Mouse (Mus musculus) induced T-regulatory cell, adult 2 months (primary cell): ENCODE measurements at regions not wholly inside any gene's neighbourhood (a gene's known extent, or its start where the extent isn't known, plus 50 kb on each side); places are given as distances from the start of the nearest gene placed in this dataset.
"Not testable (repeated sequence)": the region's sequence is repeated elsewhere in the genome, so short reads cannot be mapped to it uniquely, and the experiment has no call there.

ENCODE experiments used
- DNase-seq: peaks from one replicate; pipeline ENCODE4 v3.0.0-alpha.2; 2012; ENCODE audit warnings: low read depth

- DNase-seq: no peak
Measured at GRCm38 (mm10) chrX:94785983-94786382, 61.6 kb downstream of the Zxdb start.

GRCm38 (mm10) chrX:94788331-94788920, 64.1 kb downstream of the Zxdb start:
- no peak for DNase-seq

- DNase-seq: not testable (repeated sequence)
Measured at GRCm38 (mm10) chrX:94796845-94797244, 72.5 kb downstream of the Zxdb start.

GRCm38 (mm10) chrX:94797348-94798182, 73.2 kb downstream of the Zxdb start:
- not testable (repeated sequence) for DNase-seq

- DNase-seq: not testable (repeated sequence)
Measured at GRCm38 (mm10) chrX:94798183-94798619, 73.8 kb downstream of the Zxdb start.

- not testable (repeated sequence) for DNase-seq
Measured at GRCm38 (mm10) chrX:94812760-94813159, 88.4 kb downstream of the Zxdb start.

- DNase-seq: not testable (repeated sequence)
Measured at GRCm38 (mm10) chrX:94827524-94827923, 103.2 kb downstream of the Zxdb start.

GRCm38 (mm10) chrX:94844110-94844779, 119.9 kb downstream of the Zxdb start:
- not testable (repeated sequence) for DNase-seq

- DNase-seq: not testable (repeated sequence)
Measured at GRCm38 (mm10) chrX:94849549-94849948, 125.2 kb downstream of the Zxdb start.

- DNase-seq: no peak
Measured at GRCm38 (mm10) chrX:94857501-94857900, 133.1 kb downstream of the Zxdb start.

- no peak for DNase-seq
Measured at GRCm38 (mm10) chrX:94857954-94858353, 133.6 kb downstream of the Zxdb start.

GRCm38 (mm10) chrX:94863123-94863522, 138.8 kb downstream of the Zxdb start:
- no peak for DNase-seq

- peak; percentile 86 for DNase-seq
Measured at GRCm38 (mm10) chrX:94865531-94866502, 141.4 kb downstream of the Zxdb start.

GRCm38 (mm10) chrX:94883547-94883946, 142.9 kb downstream of the Spin4 start:
- not testable (repeated sequence) for DNase-seq
